Mouse (Mus musculus): Measurements from ENCODE around the gene Wt1. TPM values are rescaled to one million over a fixed set of nuclear protein-coding genes. Genes with fewer than 3 reads are reported as not detected.

The Wt1 gene
- total RNA-seq (2014; fragmentation: Nextera tagmentation), result not detected in 2 replicates
- total RNA-seq (2017), result not detected in 2 replicates

GRCm38 (mm10) chr2:105126279-105126678 lies at the start of gene Wt1:
Wt1 (plus strand) TSS chr2:105126529.
- ATAC-seq (replicated peaks; ENCODE audit: low FRiP score, low TSS enrichment, poor library complexity, severe bottlenecking), result no peak

- ATAC-seq (replicated peaks; ENCODE audit: low FRiP score, low TSS enrichment, poor library complexity, severe bottlenecking), result no peak
Measured at GRCm38 (mm10) chr2:105077151-105077550, 49.2 kb upstream of the Wt1 start.

- no peak for ATAC-seq (replicated peaks; ENCODE audit: low FRiP score, low TSS enrichment, poor library complexity, severe bottlenecking)
Measured at GRCm38 (mm10) chr2:105082256-105082790, 44.0 kb upstream of the Wt1 start.

- ATAC-seq (replicated peaks; ENCODE audit: low FRiP score, low TSS enrichment, poor library complexity, severe bottlenecking), result no peak
Measured at GRCm38 (mm10) chr2:105084035-105084434, 42.3 kb upstream of the Wt1 start.

GRCm38 (mm10) chr2:105086081-105086480 lies 40.2 kb upstream of the Wt1 start:
- 0 out of 2 replicates have a peak, but pooled peaks have one; percentile 34 for ATAC-seq (replicated peaks; ENCODE audit: low FRiP score, low TSS enrichment, poor library complexity, severe bottlenecking)

- 0 out of 2 replicates have a peak, but pooled peaks have one; percentile 18 for ATAC-seq (replicated peaks; ENCODE audit: low FRiP score, low TSS enrichment, poor library complexity, severe bottlenecking)
Measured at GRCm38 (mm10) chr2:105088005-105088404, 38.3 kb upstream of the Wt1 start.

- ATAC-seq (replicated peaks; ENCODE audit: low FRiP score, low TSS enrichment, poor library complexity, severe bottlenecking), result no peak
Measured at GRCm38 (mm10) chr2:105089083-105089482, 37.2 kb upstream of the Wt1 start.

GRCm38 (mm10) chr2:105089581-105090508 lies 36.5 kb upstream of the Wt1 start:
- no peak for ATAC-seq (replicated peaks; ENCODE audit: low FRiP score, low TSS enrichment, poor library complexity, severe bottlenecking)

- no peak for ATAC-seq (replicated peaks; ENCODE audit: low FRiP score, low TSS enrichment, poor library complexity, severe bottlenecking)
Measured at GRCm38 (mm10) chr2:105090991-105091390, 35.3 kb upstream of the Wt1 start.

GRCm38 (mm10) chr2:105091718-105092117 lies 34.6 kb upstream of the Wt1 start, which contains the start of gene Gm11060:
Gm11060 (plus strand) TSS chr2:105092018.
- ATAC-seq (replicated peaks; ENCODE audit: low FRiP score, low TSS enrichment, poor library complexity, severe bottlenecking), result no peak

GRCm38 (mm10) chr2:105097294-105097953 lies 28.9 kb upstream of the Wt1 start:
- ATAC-seq (replicated peaks; ENCODE audit: low FRiP score, low TSS enrichment, poor library complexity, severe bottlenecking), result no peak

GRCm38 (mm10) chr2:105099410-105099809 lies 26.9 kb upstream of the Wt1 start:
- no peak for ATAC-seq (replicated peaks; ENCODE audit: low FRiP score, low TSS enrichment, poor library complexity, severe bottlenecking)

- no peak for ATAC-seq (replicated peaks; ENCODE audit: low FRiP score, low TSS enrichment, poor library complexity, severe bottlenecking)
Measured at GRCm38 (mm10) chr2:105100541-105100940, 25.8 kb upstream of the Wt1 start.

- 0 out of 2 replicates have a peak, but pooled peaks have one; percentile 40 for ATAC-seq (replicated peaks; ENCODE audit: low FRiP score, low TSS enrichment, poor library complexity, severe bottlenecking)
Measured at GRCm38 (mm10) chr2:105108703-105109158, 17.6 kb upstream of the Wt1 start.

GRCm38 (mm10) chr2:105114074-105114473 lies 12.3 kb upstream of the Wt1 start:
- peak; percentile 72 for ATAC-seq (replicated peaks; ENCODE audit: low FRiP score, low TSS enrichment, poor library complexity, severe bottlenecking)

- ATAC-seq (replicated peaks; ENCODE audit: low FRiP score, low TSS enrichment, poor library complexity, severe bottlenecking), result no peak
Measured at GRCm38 (mm10) chr2:105117669-105118068, 8.7 kb upstream of the Wt1 start.

GRCm38 (mm10) chr2:105122216-105122615 lies 4.1 kb upstream of the Wt1 start:
- ATAC-seq (replicated peaks; ENCODE audit: low FRiP score, low TSS enrichment, poor library complexity, severe bottlenecking), result no peak

GRCm38 (mm10) chr2:105122886-105123285 lies 3.4 kb upstream of the Wt1 start:
- no peak for ATAC-seq (replicated peaks; ENCODE audit: low FRiP score, low TSS enrichment, poor library complexity, severe bottlenecking)

GRCm38 (mm10) chr2:105123431-105123830 lies 2.9 kb upstream of the Wt1 start:
- no peak for ATAC-seq (replicated peaks; ENCODE audit: low FRiP score, low TSS enrichment, poor library complexity, severe bottlenecking)

GRCm38 (mm10) chr2:105123881-105124280 lies 2.4 kb upstream of the Wt1 start:
- ATAC-seq (replicated peaks; ENCODE audit: low FRiP score, low TSS enrichment, poor library complexity, severe bottlenecking), result no peak

Data from megakaryocyte-erythroid progenitor cell, adult 5-6 weeks (primary cell).